Mouse (Mus musculus) cerebellum, adult 2 months (tissue): Measurements from ENCODE around the gene Cited1. TPM values are rescaled to one million over a fixed set of nuclear protein-coding genes. Genes with fewer than 3 reads are reported as not detected.
"Not testable (repeated sequence)": the region's sequence is repeated elsewhere in the genome, so short reads cannot be mapped to it uniquely, and the experiment has no call there.

ENCODE experiments used
- DNase-seq, 2 experiments: peaks; one replicate each; pipeline ENCODE4 v3.0.0; 2021
- H3K27ac ChIP-seq: fragments of 200-500 bp; 2 replicates; pipeline ENCODE4 v1.5.1; 2012; ENCODE audit warnings: low read length, control low read depth, inconsistent platforms; ENCODE audit not compliant: insufficient read depth
- H3K27me3 ChIP-seq: fragments of 200-500 bp; 2 replicates; pipeline ENCODE4 v1.6.1; 2012; ENCODE audit warnings: inconsistent platforms, mild to moderate bottlenecking, low read length, moderate library complexity; ENCODE audit not compliant: control insufficient read depth, insufficient read depth
- H3K4me1 ChIP-seq: fragments of 200-500 bp; 2 replicates; pipeline ENCODE4 v1.6.1; 2011; ENCODE audit warnings: low read length; ENCODE audit not compliant: control insufficient read depth, insufficient read depth
- H3K4me3 ChIP-seq: fragments of 200-500 bp; replicated peaks from 2 replicates; pipeline ENCODE3; 2011; ENCODE audit warnings: mild to moderate bottlenecking, low read depth, low read length, control low read depth; ENCODE audit not compliant: insufficient read depth
- CTCF ChIP-seq: fragments of 200-500 bp; IDR thresholded peaks from 2 replicates; pipeline ENCODE4 v1.5.1; 2011; ENCODE audit warnings: low read depth, mild to moderate bottlenecking, control low read depth, low read length, moderate library complexity, borderline replicate concordance; ENCODE audit not compliant: insufficient read depth
- POLR2A ChIP-seq: fragments of 200-500 bp; IDR thresholded peaks from 2 replicates; pipeline ENCODE4 v1.6.1; 2011; ENCODE audit warnings: low read length, control low read depth, borderline replicate concordance; ENCODE audit not compliant: insufficient read depth
- WGBS: fragments of 180-500 bp; shearing (Covaris S2); methylation state at CpG from one replicate; pipeline ENCODE4 v1.1.7; 2018; 5-methylcytosine and 5-hydroxymethylcytosine counted together
- polyA plus RNA-seq: library from polyadenylated mRNA; depleted of rRNA; stranded (reverse); fragments of >200 nt; gene quantifications from 2 replicates; pipeline ENCODE4 v1.2.3, GENCODE M21; 2012; rRNA removed

Gene Cited1
- polyA plus RNA-seq, 1 experiment: 13.2 TPM

GRCm38 (mm10) chrX:102244334-102244733 lies 7.6 kb downstream of the Cited1 start:
- TF ChIP-seq POLR2A: no peak
- no peak for TF ChIP-seq CTCF
- Histone ChIP-seq H3K4me1 (no peaks in the 10 kb centered on the region), H3K4me3 (no peak overlapping the region), H3K27ac (no peak overlapping the region), H3K27me3 (no peaks in the 10 kb centered on the region)
- WGBS: 80% methylated on average over 2 of the region's 2 CpGs
- DNase-seq: no peak

- no peak overlapping the region for H3K4me3 ChIP-seq
These were observed 32.9 kb downstream of the Cited1 start for GRCm38 (mm10) chrX:102219126-102219525.

GRCm38 (mm10) chrX:102215356-102215755 lies 36.6 kb downstream of the Cited1 start:
- not testable (repeated sequence) for H3K4me3 ChIP-seq, H3K4me1 ChIP-seq, H3K27ac ChIP-seq, H3K27me3 ChIP-seq
- WGBS: 41% methylated on average over 9 of the region's 9 CpGs
- peak; percentile 45; the same call in 1 of the 2 replicates for TF ChIP-seq CTCF
- peak; percentile 1 to 17 for DNase-seq

More at GRCm38 (mm10) chrX:102219126-102219525, 32.9 kb downstream of the Cited1 start:
- TF ChIP-seq POLR2A: no peak
- TF ChIP-seq CTCF: peak; percentile 44; the same call in 1 of the 2 replicates
- H3K4me1 ChIP-seq: no peaks in the 10 kb centered on the region
- H3K27ac ChIP-seq: no peak overlapping the region
- peak; percentile 3 to 39 for DNase-seq
- WGBS: 8% methylated on average over 1 of the region's 1 CpGs
- no peaks in the 10 kb centered on the region for H3K27me3 ChIP-seq

Other genes starting within 250 kb of the Cited1 start
- 14.7 and 16.1 TPM in 2 replicates for gene Rtl5, start 180.9 kb downstream of the Cited1 start, polyA plus RNA-seq
- gene Pin4, start 132.7 kb downstream of the Cited1 start, polyA plus RNA-seq: 42.2 and 51.5 TPM in 2 replicates
- gene Ercc6l, start 95.1 kb downstream of the Cited1 start, polyA plus RNA-seq: 0.08 and 0.10 TPM in 2 replicates
- gene Rps4x, start 62.8 kb downstream of the Cited1 start, polyA plus RNA-seq: 438 and 491 TPM in 2 replicates